Mouse (Mus musculus) heart, postnatal 0 days (tissue): ENCODE data around the gene Agap1.

Source experiments
- CTCF ChIP-seq: IDR thresholded peaks from 2 replicates; pipeline ENCODE4 v1.5.1; 2016; ENCODE audit warnings: antibody characterized with exemption, control low read depth, low read depth
- EP300 ChIP-seq: IDR thresholded peaks from 2 replicates; pipeline ENCODE4 v1.6.1; 2016; ENCODE audit warnings: antibody characterized with exemption, low read depth

DNA sequence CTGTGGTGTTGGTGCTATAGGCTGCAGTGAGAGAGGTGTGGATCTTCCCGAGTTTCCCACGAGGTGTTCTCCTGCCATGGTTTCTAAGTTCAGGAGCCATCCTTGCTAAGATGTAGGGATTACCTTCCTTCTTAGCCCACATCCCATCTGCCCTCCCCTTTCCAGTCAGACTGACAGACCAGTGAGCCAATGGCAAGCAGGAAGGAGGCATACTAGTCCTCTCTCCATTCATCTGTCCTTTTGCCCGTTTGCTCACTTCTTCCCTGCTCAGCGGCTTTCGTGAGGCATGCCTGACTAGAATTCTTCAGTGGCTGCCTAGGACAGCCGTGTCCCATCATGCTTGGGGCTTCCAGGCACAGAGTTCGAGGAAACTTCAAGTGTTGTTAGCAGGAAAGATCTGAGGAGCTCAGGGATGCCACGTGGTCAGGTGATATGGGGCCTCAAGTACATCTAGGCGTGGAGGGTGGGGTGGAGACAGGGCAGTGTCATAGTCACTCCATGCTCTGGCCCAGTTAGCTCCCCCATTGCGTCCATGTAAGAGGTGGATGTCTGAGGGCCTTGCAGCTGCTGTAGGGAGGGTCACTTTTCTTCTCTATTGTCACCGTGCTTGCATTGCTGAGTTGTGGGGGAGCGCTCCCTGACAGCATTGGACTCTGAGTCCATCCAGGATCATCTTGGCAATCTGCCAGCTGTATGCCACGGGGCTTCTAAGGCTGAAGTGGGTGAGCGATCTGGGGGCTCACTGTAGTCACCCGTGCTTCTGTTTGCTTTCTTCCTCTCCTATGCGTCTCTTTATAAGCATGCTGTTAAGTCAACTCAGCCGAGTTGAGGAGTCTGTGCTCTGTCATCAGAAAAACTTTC lies 34.7 kb downstream of the Agap1 start:
- no peak for TF ChIP-seq CTCF
- TF ChIP-seq EP300: no peak
